Mouse (Mus musculus): ENCODE results near the gene Tmem108.

Tmem108 gene

GRCm38 (mm10) chr9:103739062-103739461, 22.6 kb downstream of the Tmem108 start:
- Histone ChIP-seq H3K4me3 (replicated peaks; ENCODE audit: low read length) (no peak overlapping the region), H3K27me3 (ENCODE audit: insufficient read depth, low read length) (no peaks in the 10 kb centered on the region), H3K36me3 (ENCODE audit: insufficient read depth, low read length) (no peaks in the 10 kb centered on the region), H3K4me1 (replicated peaks; ENCODE audit: low read depth, low read length) (no peaks in the 10 kb centered on the region), H3K9me3 (ENCODE audit: low read length) (peaks cover 4% of the 10 kb centered on the region)
- TF ChIP-seq NANOG (IDR thresholded peaks at IDR 0.05; ENCODE audit: borderline replicate concordance, low read length) (no peak), POU5F1 (IDR thresholded peaks at IDR 0.05; ENCODE audit: borderline replicate concordance, low read length) (no peak), CTCF (conservative IDR thresholded peaks at IDR 0.05; ENCODE audit: low read length) (no peak)

GRCm38 (mm10) chr9:103729716-103730115, 31.9 kb downstream of the Tmem108 start:
- Histone ChIP-seq H3K4me3 (replicated peaks; ENCODE audit: low read length) (no peak overlapping the region), H3K9me3 (ENCODE audit: low read length) (no peaks in the 10 kb centered on the region), H3K36me3 (ENCODE audit: insufficient read depth, low read length) (no peaks in the 10 kb centered on the region), H3K4me1 (replicated peaks; ENCODE audit: low read depth, low read length) (0 out of 2 replicates have a peak, but pooled peaks cover 6% of the 10 kb centered on the region), H3K27me3 (ENCODE audit: insufficient read depth, low read length) (no peaks in the 10 kb centered on the region)
- no peak for TF ChIP-seq POU5F1 (IDR thresholded peaks at IDR 0.05; ENCODE audit: borderline replicate concordance, low read length)
- no peak for TF ChIP-seq CTCF (conservative IDR thresholded peaks at IDR 0.05; ENCODE audit: low read length)
- no peak for TF ChIP-seq NANOG (IDR thresholded peaks at IDR 0.05; ENCODE audit: borderline replicate concordance, low read length)

GRCm38 (mm10) chr9:103726751-103727462, 34.7 kb downstream of the Tmem108 start:
- H3K27me3 ChIP-seq (ENCODE audit: insufficient read depth, low read length), result no peaks in the 10 kb centered on the region
- no peaks in the 10 kb centered on the region for H3K9me3 ChIP-seq (ENCODE audit: low read length)
- 0 out of 2 replicates have a peak, but pooled peaks cover 9% of the 10 kb centered on the region for H3K4me1 ChIP-seq (replicated peaks; ENCODE audit: low read depth, low read length)
- no peak overlapping the region for H3K4me3 ChIP-seq (replicated peaks; ENCODE audit: low read length)
- no peak for TF ChIP-seq CTCF (conservative IDR thresholded peaks at IDR 0.05; ENCODE audit: low read length)
- TF ChIP-seq NANOG (IDR thresholded peaks at IDR 0.05; ENCODE audit: borderline replicate concordance, low read length), result no peak
- H3K36me3 ChIP-seq (ENCODE audit: insufficient read depth, low read length), result no peaks in the 10 kb centered on the region

GRCm38 (mm10) chr9:103725497-103725896, 36.1 kb downstream of the Tmem108 start:
- Histone ChIP-seq H3K27me3 (ENCODE audit: insufficient read depth, low read length) (no peaks in the 10 kb centered on the region), H3K36me3 (ENCODE audit: insufficient read depth, low read length) (no peaks in the 10 kb centered on the region)

GRCm38 (mm10) chr9:103721486-103721885, 40.2 kb downstream of the Tmem108 start:
- Histone ChIP-seq H3K9me3 (ENCODE audit: low read length) (no peaks in the 10 kb centered on the region), H3K4me3 (replicated peaks; ENCODE audit: low read length) (no peak overlapping the region), H3K4me1 (replicated peaks; ENCODE audit: low read depth, low read length) (0 out of 2 replicates have a peak, but pooled peaks cover 5% of the 10 kb centered on the region), H3K27me3 (ENCODE audit: insufficient read depth, low read length) (no peaks in the 10 kb centered on the region; the same call in 1 of the 2 replicates), H3K36me3 (ENCODE audit: insufficient read depth, low read length) (no peaks in the 10 kb centered on the region)
- TF ChIP-seq POU5F1 (IDR thresholded peaks at IDR 0.05; ENCODE audit: borderline replicate concordance, low read length) (no peak), CTCF (conservative IDR thresholded peaks at IDR 0.05; ENCODE audit: low read length) (no peak), NANOG (IDR thresholded peaks at IDR 0.05; ENCODE audit: borderline replicate concordance, low read length) (no peak)

More at GRCm38 (mm10) chr9:103725497-103725896, 36.1 kb downstream of the Tmem108 start:
- Histone ChIP-seq H3K9me3 (ENCODE audit: low read length) (no peaks in the 10 kb centered on the region), H3K4me3 (replicated peaks; ENCODE audit: low read length) (no peak overlapping the region), H3K4me1 (replicated peaks; ENCODE audit: low read depth, low read length) (0 out of 2 replicates have a peak, but pooled peaks cover 9% of the 10 kb centered on the region)
- no peak for TF ChIP-seq NANOG (IDR thresholded peaks at IDR 0.05; ENCODE audit: borderline replicate concordance, low read length)

- H3K4me3 ChIP-seq (replicated peaks; ENCODE audit: low read length), result no peak overlapping the region
- no peaks in the 10 kb centered on the region for H3K36me3 ChIP-seq (ENCODE audit: insufficient read depth, low read length)
- TF ChIP-seq POU5F1 (IDR thresholded peaks at IDR 0.05; ENCODE audit: borderline replicate concordance, low read length) (no peak), NANOG (IDR thresholded peaks at IDR 0.05; ENCODE audit: borderline replicate concordance, low read length) (no peak)
- H3K27me3 ChIP-seq (ENCODE audit: insufficient read depth, low read length), result no peaks in the 10 kb centered on the region; the same call in 1 of the 2 replicates
- 0 out of 2 replicates have a peak, but pooled peaks cover 5% of the 10 kb centered on the region for H3K4me1 ChIP-seq (replicated peaks; ENCODE audit: low read depth, low read length)
- no peaks in the 10 kb centered on the region for H3K9me3 ChIP-seq (ENCODE audit: low read length)
These were observed 40.6 kb downstream of the Tmem108 start for GRCm38 (mm10) chr9:103721081-103721480.

- H3K4me1 ChIP-seq (replicated peaks; ENCODE audit: low read depth, low read length), result 0 out of 2 replicates have a peak, but pooled peaks cover 5% of the 10 kb centered on the region
- H3K27me3 ChIP-seq (ENCODE audit: insufficient read depth, low read length), result no peaks in the 10 kb centered on the region; the same call in 1 of the 2 replicates
- H3K36me3 ChIP-seq (ENCODE audit: insufficient read depth, low read length), result no peaks in the 10 kb centered on the region
- H3K4me3 ChIP-seq (replicated peaks; ENCODE audit: low read length), result peak overlapping the region; percentile 50
- H3K9me3 ChIP-seq (ENCODE audit: low read length), result no peaks in the 10 kb centered on the region
- TF ChIP-seq CTCF (conservative IDR thresholded peaks at IDR 0.05; ENCODE audit: low read length) (no peak), NANOG (IDR thresholded peaks at IDR 0.05; ENCODE audit: borderline replicate concordance, low read length) (no peak), POU5F1 (IDR thresholded peaks at IDR 0.05; ENCODE audit: borderline replicate concordance, low read length) (no peak)
These were observed 41.6 kb downstream of the Tmem108 start for GRCm38 (mm10) chr9:103720021-103720420.

GRCm38 (mm10) chr9:103716002-103716401, 45.6 kb downstream of the Tmem108 start:
- H3K36me3 ChIP-seq (ENCODE audit: insufficient read depth, low read length), result no peaks in the 10 kb centered on the region
- H3K4me3 ChIP-seq (replicated peaks; ENCODE audit: low read length), result no peak overlapping the region
- H3K4me1 ChIP-seq (replicated peaks; ENCODE audit: low read depth, low read length), result no peaks in the 10 kb centered on the region
- H3K27me3 ChIP-seq (ENCODE audit: insufficient read depth, low read length), result no peaks in the 10 kb centered on the region; the same call in 1 of the 2 replicates
- H3K9me3 ChIP-seq (ENCODE audit: low read length), result no peaks in the 10 kb centered on the region
- TF ChIP-seq POU5F1 (IDR thresholded peaks at IDR 0.05; ENCODE audit: borderline replicate concordance, low read length) (no peak), NANOG (IDR thresholded peaks at IDR 0.05; ENCODE audit: borderline replicate concordance, low read length) (no peak), CTCF (conservative IDR thresholded peaks at IDR 0.05; ENCODE audit: low read length) (no peak)

GRCm38 (mm10) chr9:103715352-103715751, 46.3 kb downstream of the Tmem108 start:
- Histone ChIP-seq H3K27me3 (ENCODE audit: insufficient read depth, low read length) (no peaks in the 10 kb centered on the region; the same call in 1 of the 2 replicates), H3K36me3 (ENCODE audit: insufficient read depth, low read length) (no peaks in the 10 kb centered on the region), H3K9me3 (ENCODE audit: low read length) (no peaks in the 10 kb centered on the region), H3K4me1 (replicated peaks; ENCODE audit: low read depth, low read length) (no peaks in the 10 kb centered on the region), H3K4me3 (replicated peaks; ENCODE audit: low read length) (no peak overlapping the region)
- TF ChIP-seq CTCF (conservative IDR thresholded peaks at IDR 0.05; ENCODE audit: low read length) (no peak), NANOG (IDR thresholded peaks at IDR 0.05; ENCODE audit: borderline replicate concordance, low read length) (no peak), POU5F1 (IDR thresholded peaks at IDR 0.05; ENCODE audit: borderline replicate concordance, low read length) (no peak)
